Mouse (Mus musculus): ENCODE results near the gene Bcap29.

Gene Bcap29

GRCm38 (mm10) chr12:31578691-31579476, 55.6 kb downstream of the Bcap29 start:
- no peak for DNase-seq (ENCODE audit: low spot score)

- DNase-seq (ENCODE audit: low spot score): no peak
These were observed 60.0 kb downstream of the Bcap29 start for GRCm38 (mm10) chr12:31574506-31574905.

DNA sequence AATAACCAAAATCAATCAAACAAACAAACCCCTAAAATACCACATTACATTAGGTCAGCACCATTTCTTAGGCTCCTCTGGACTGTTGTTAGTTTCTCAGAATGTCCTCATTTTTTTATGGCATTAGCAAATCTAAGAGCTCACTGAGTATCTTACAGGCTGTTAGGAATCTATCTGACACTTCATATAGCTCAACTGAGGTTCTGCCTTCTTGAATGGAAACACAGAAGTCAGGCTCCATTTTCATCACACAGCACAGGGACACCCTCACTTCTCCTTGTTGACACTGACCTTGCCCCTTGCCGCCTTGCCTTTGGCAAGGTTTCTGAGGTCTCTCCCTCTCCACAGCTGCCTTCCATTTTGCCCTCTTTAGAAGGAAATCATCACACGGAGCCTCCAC, 64.7 kb downstream of the Bcap29 start:
- no peak for DNase-seq (ENCODE audit: low spot score)

- no peak for DNase-seq (ENCODE audit: low spot score)
These were observed 65.8 kb downstream of the Bcap29 start for GRCm38 (mm10) chr12:31568661-31569060.

DNA sequence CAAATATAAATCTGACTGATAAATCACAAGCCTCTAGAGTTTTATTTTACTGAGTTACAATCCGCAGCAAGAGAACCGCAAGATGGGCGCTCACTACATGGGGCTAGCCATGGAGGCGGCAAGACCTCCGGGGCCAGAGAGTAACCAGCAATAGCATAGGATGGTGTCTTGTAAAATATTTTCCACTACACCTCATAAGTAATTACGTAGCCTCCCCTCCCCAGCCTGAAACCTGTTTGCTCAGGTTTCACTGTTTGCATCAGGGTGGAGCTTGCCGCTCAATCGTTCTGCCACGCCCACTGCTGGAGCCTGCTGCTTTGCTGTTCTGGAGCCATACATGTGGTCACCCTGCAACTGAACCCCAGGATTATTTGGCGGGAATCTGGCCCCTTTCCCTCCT, 66.9 kb downstream of the Bcap29 start:
- peak; percentile 7 for DNase-seq (ENCODE audit: low spot score)

GRCm38 (mm10) chr12:31560712-31561111, 73.7 kb downstream of the Bcap29 start:
- no peak for DNase-seq (ENCODE audit: low spot score)

DNA sequence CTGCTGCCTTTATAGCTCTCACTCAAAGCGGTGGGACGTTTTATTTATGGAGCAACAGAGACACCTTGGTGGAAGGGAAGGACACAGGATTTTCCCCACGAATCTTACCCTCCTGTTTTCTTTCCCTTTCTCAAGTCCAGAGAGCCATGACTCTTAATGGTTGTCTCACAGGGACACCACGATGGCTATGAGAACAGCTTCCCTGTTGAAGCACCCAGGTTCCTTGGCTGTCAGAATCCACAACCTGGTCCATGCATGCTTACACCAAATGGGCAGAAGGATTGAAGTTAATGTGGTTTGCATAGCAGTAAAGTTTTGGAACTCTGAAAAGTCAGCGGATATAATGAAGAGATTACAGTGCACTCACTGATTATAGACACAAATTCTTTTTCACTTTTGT, 74.5 kb downstream of the Bcap29 start:
- no peak for DNase-seq (ENCODE audit: low spot score)

GRCm38 (mm10) chr12:31554371-31554770, 80.1 kb downstream of the Bcap29 start:
- no peak for DNase-seq (ENCODE audit: low spot score)

DNA sequence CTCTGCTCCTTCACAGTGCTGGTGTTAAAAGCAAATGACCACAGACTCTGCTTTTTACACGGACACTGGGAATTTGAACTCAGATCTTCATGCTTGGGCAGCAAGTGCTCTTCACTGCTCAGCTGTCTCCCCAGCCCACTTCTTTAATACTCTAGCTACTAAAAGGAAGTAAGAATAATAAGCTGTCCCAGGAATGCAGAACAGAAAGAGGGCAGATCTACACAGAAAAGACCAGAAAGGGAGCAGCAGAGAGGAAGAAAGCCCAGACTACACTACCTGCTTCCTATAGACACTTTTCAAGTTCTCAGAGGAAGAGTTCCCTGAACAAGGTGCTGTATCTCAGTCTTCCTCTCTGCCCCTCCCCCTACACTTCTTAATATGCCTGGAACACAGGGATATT, 83.2 kb downstream of the Bcap29 start:
- no peak for DNase-seq (ENCODE audit: low spot score)

GRCm38 (mm10) chr12:31546061-31546460, 88.4 kb downstream of the Bcap29 start:
- no peak for DNase-seq (ENCODE audit: low spot score)

DNA sequence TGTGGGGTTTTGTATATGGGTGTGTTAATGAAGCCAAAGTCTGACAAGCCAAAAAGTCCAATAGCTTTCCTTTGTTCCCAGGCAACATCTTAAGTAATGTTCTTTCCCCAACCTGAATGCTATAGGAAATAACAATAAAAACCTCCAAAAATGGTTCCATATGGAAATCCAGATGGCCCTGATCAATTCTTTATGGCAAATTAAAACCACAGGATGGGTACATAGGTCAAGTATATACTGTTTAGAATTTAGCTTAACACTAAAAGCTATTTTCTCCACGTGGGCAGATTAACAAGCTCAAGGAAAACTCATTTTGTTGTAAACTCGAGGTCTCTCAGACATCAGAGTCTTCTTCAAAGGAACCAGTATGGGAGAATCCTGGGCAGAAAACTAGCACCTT, 89.2 kb downstream of the Bcap29 start:
- DNase-seq (ENCODE audit: low spot score): no peak

- no peak for DNase-seq (ENCODE audit: low spot score)
These were observed 92.9 kb downstream of the Bcap29 start for GRCm38 (mm10) chr12:31541541-31541940.
